Mouse (Mus musculus): Measurements from ENCODE around the gene Abr. TPM values are rescaled to one million over a fixed set of nuclear protein-coding genes. Genes with fewer than 3 reads are reported as not detected.
A peak's percentile ranks its signal among the peaks of the same experiment; 100 is the strongest.

Abr gene
- polyA plus RNA-seq, 1 experiment, result 23.1 TPM

- no peak overlapping the region for H3K4me3 ChIP-seq (ENCODE audit: insufficient read depth, low read length)
- TF ChIP-seq POLR2A (IDR thresholded peaks at IDR 0.05; ENCODE audit: low read depth, low read length) (no peak), CTCF (IDR thresholded peaks at IDR 0.05; ENCODE audit: borderline replicate concordance, insufficient read depth, low read length) (no peak)
- H3K27ac ChIP-seq (ENCODE audit: insufficient read depth, low read length), result no peak overlapping the region
- H3K4me1 ChIP-seq (ENCODE audit: control insufficient read depth, insufficient read depth, low read length), result no peaks in the 10 kb centered on the region
These were observed 162.6 kb downstream of the Abr start for GRCm38 (mm10) chr11:76459489-76459888.

- Histone ChIP-seq H3K4me3 (ENCODE audit: insufficient read depth, low read length) (no peak overlapping the region), H3K27ac (ENCODE audit: insufficient read depth, low read length) (no peak overlapping the region), H3K4me1 (ENCODE audit: control insufficient read depth, insufficient read depth, low read length) (no peaks in the 10 kb centered on the region)
- TF ChIP-seq POLR2A (IDR thresholded peaks at IDR 0.05; ENCODE audit: low read depth, low read length) (no peak), CTCF (IDR thresholded peaks at IDR 0.05; ENCODE audit: borderline replicate concordance, insufficient read depth, low read length) (no peak)
These were observed 163.4 kb downstream of the Abr start for GRCm38 (mm10) chr11:76458730-76459129.

GRCm38 (mm10) chr11:76456897-76457296, 165.2 kb downstream of the Abr start:
- no peak overlapping the region for H3K4me3 ChIP-seq (ENCODE audit: insufficient read depth, low read length)
- no peaks in the 10 kb centered on the region for H3K4me1 ChIP-seq (ENCODE audit: control insufficient read depth, insufficient read depth, low read length)
- no peak for TF ChIP-seq POLR2A (IDR thresholded peaks at IDR 0.05; ENCODE audit: low read depth, low read length)
- no peak for TF ChIP-seq CTCF (IDR thresholded peaks at IDR 0.05; ENCODE audit: borderline replicate concordance, insufficient read depth, low read length)
- H3K27ac ChIP-seq (ENCODE audit: insufficient read depth, low read length), result no peak overlapping the region

GRCm38 (mm10) chr11:76456233-76456632, 165.9 kb downstream of the Abr start:
- Histone ChIP-seq H3K4me3 (ENCODE audit: insufficient read depth, low read length) (no peak overlapping the region), H3K4me1 (ENCODE audit: control insufficient read depth, insufficient read depth, low read length) (no peaks in the 10 kb centered on the region), H3K27ac (ENCODE audit: insufficient read depth, low read length) (no peak overlapping the region)
- TF ChIP-seq POLR2A (IDR thresholded peaks at IDR 0.05; ENCODE audit: low read depth, low read length) (no peak), CTCF (IDR thresholded peaks at IDR 0.05; ENCODE audit: borderline replicate concordance, insufficient read depth, low read length) (peak; percentile 82)

- Histone ChIP-seq H3K4me1 (ENCODE audit: control insufficient read depth, insufficient read depth, low read length) (peaks cover 4% of the 10 kb centered on the region), H3K4me3 (ENCODE audit: insufficient read depth, low read length) (no peak overlapping the region), H3K27ac (ENCODE audit: insufficient read depth, low read length) (no peak overlapping the region)
- TF ChIP-seq POLR2A (IDR thresholded peaks at IDR 0.05; ENCODE audit: low read depth, low read length) (no peak), CTCF (IDR thresholded peaks at IDR 0.05; ENCODE audit: borderline replicate concordance, insufficient read depth, low read length) (peak; percentile 98)
These were observed 167.6 kb downstream of the Abr start for GRCm38 (mm10) chr11:76454492-76454891.

- Histone ChIP-seq H3K4me3 (ENCODE audit: insufficient read depth, low read length) (no peak overlapping the region), H3K4me1 (ENCODE audit: control insufficient read depth, insufficient read depth, low read length) (peaks cover 6% of the 10 kb centered on the region), H3K27ac (ENCODE audit: insufficient read depth, low read length) (peak overlapping the region; percentile 20; the same call in 1 of the 2 replicates)
- no peak for TF ChIP-seq POLR2A (IDR thresholded peaks at IDR 0.05; ENCODE audit: low read depth, low read length)
- TF ChIP-seq CTCF (IDR thresholded peaks at IDR 0.05; ENCODE audit: borderline replicate concordance, insufficient read depth, low read length), result no peak
These were observed 171.9 kb downstream of the Abr start for GRCm38 (mm10) chr11:76450202-76450561.

- Histone ChIP-seq H3K4me1 (ENCODE audit: control insufficient read depth, insufficient read depth, low read length) (peaks cover 6% of the 10 kb centered on the region), H3K4me3 (ENCODE audit: insufficient read depth, low read length) (no peak overlapping the region), H3K27ac (ENCODE audit: insufficient read depth, low read length) (peak overlapping the region; percentile 20; the same call in 1 of the 2 replicates)
- TF ChIP-seq POLR2A (IDR thresholded peaks at IDR 0.05; ENCODE audit: low read depth, low read length) (no peak), CTCF (IDR thresholded peaks at IDR 0.05; ENCODE audit: borderline replicate concordance, insufficient read depth, low read length) (no peak)
These were observed 172.5 kb downstream of the Abr start for GRCm38 (mm10) chr11:76449520-76450201.

GRCm38 (mm10) chr11:76446251-76446650, 175.9 kb downstream of the Abr start:
- H3K4me3 ChIP-seq (ENCODE audit: insufficient read depth, low read length), result no peak overlapping the region
- H3K27ac ChIP-seq (ENCODE audit: insufficient read depth, low read length), result no peak overlapping the region
- TF ChIP-seq POLR2A (IDR thresholded peaks at IDR 0.05; ENCODE audit: low read depth, low read length) (no peak), CTCF (IDR thresholded peaks at IDR 0.05; ENCODE audit: borderline replicate concordance, insufficient read depth, low read length) (no peak)
- H3K4me1 ChIP-seq (ENCODE audit: control insufficient read depth, insufficient read depth, low read length), result peaks cover 6% of the 10 kb centered on the region

GRCm38 (mm10) chr11:76445459-76445858, 176.7 kb downstream of the Abr start:
- Histone ChIP-seq H3K27ac (ENCODE audit: insufficient read depth, low read length) (no peak overlapping the region), H3K4me1 (ENCODE audit: control insufficient read depth, insufficient read depth, low read length) (peaks cover 6% of the 10 kb centered on the region), H3K4me3 (ENCODE audit: insufficient read depth, low read length) (no peak overlapping the region)
- TF ChIP-seq CTCF (IDR thresholded peaks at IDR 0.05; ENCODE audit: borderline replicate concordance, insufficient read depth, low read length) (no peak), POLR2A (IDR thresholded peaks at IDR 0.05; ENCODE audit: low read depth, low read length) (no peak)

- Histone ChIP-seq H3K4me1 (ENCODE audit: control insufficient read depth, insufficient read depth, low read length) (no peaks in the 10 kb centered on the region), H3K27ac (ENCODE audit: insufficient read depth, low read length) (no peak overlapping the region)
These were observed 182.4 kb downstream of the Abr start for GRCm38 (mm10) chr11:76439666-76440065.

More at GRCm38 (mm10) chr11:76439666-76440065, 182.4 kb downstream of the Abr start:
- H3K4me3 ChIP-seq (ENCODE audit: insufficient read depth, low read length), result no peak overlapping the region
- TF ChIP-seq POLR2A (IDR thresholded peaks at IDR 0.05; ENCODE audit: low read depth, low read length) (no peak), CTCF (IDR thresholded peaks at IDR 0.05; ENCODE audit: borderline replicate concordance, insufficient read depth, low read length) (no peak)
